Mouse (Mus musculus) kidney, postnatal 0 days (tissue): ENCODE measurements around the gene Aldh3b1. TPM values are rescaled to one million over a fixed set of nuclear protein-coding genes. Genes with fewer than 3 reads are reported as not detected.

Experiments used
- ATAC-seq: fragments of 200-750 bp; cut with Nextera tagmentation; replicated peaks from 2 replicates; pipeline ENCODE4 v1.8.0; 2017; ENCODE audit warnings: low read depth, moderate number of reproducible peaks, moderate TSS enrichment, moderate library complexity; ENCODE audit not compliant: low FRiP score
- DNase-seq: peaks from one replicate; pipeline ENCODE4 v3.0.0-alpha.2; 2016; ENCODE audit warnings: low spot score
- H3K27ac ChIP-seq: fragments of 300-500 bp; sonication (generic); 2 replicates; pipeline ENCODE4 v1.5.1; 2014; ENCODE audit warnings: mild to moderate bottlenecking
- H3K27me3 ChIP-seq: fragments of 300-500 bp; sonication (generic); 2 replicates; pipeline ENCODE4 v1.6.1; 2014; ENCODE audit warnings: low read length, mixed read lengths; ENCODE audit not compliant: insufficient read depth
- H3K36me3 ChIP-seq: fragments of 300-500 bp; sonication (generic); 2 replicates; pipeline ENCODE4 v1.6.1; 2014; ENCODE audit warnings: low read length, mixed read lengths; ENCODE audit not compliant: insufficient read depth
- H3K4me1 ChIP-seq: fragments of 300-500 bp; sonication (generic); replicated peaks from 2 replicates; pipeline ENCODE4 v1.6.1; 2014; ENCODE audit warnings: antibody characterized with exemption, low read length, mixed read lengths; ENCODE audit not compliant: insufficient read depth
- H3K4me2 ChIP-seq: fragments of 300-500 bp; sonication (generic); 2 replicates; pipeline ENCODE4 v1.6.1; 2014; ENCODE audit warnings: mild to moderate bottlenecking, low read length, moderate library complexity, mixed read lengths
- H3K4me3 ChIP-seq: fragments of 300-500 bp; sonication (generic); replicated peaks from 2 replicates; pipeline ENCODE4 v1.5.1; 2014; ENCODE audit warnings: low read depth, low read length
- H3K9ac ChIP-seq: fragments of 300-500 bp; sonication (generic); 2 replicates; pipeline ENCODE4 v1.6.1; 2014; ENCODE audit warnings: low read depth, low read length
- H3K9me3 ChIP-seq: fragments of 300-500 bp; sonication (generic); replicated peaks from 2 replicates; pipeline ENCODE4 v1.6.1; 2016; ENCODE audit warnings: low read length, inconsistent platforms, mixed read lengths
- CTCF ChIP-seq: IDR thresholded peaks from 2 replicates; pipeline ENCODE4 v1.5.1; 2016; ENCODE audit warnings: antibody characterized with exemption, low read depth, mild to moderate bottlenecking, moderate library complexity
- WGBS: fragments of 180-500 bp; shearing (Covaris S2); extraction: QIAGEN DNeasy Blood & Tissue Kit; methylation state at CpG from one replicate; pipeline ENCODE4 v1.1.7; 2014; 5-methylcytosine and 5-hydroxymethylcytosine counted together
- polyA plus RNA-seq: library from polyadenylated mRNA; unstranded; fragments of >200 nt; fragmentation: Nextera tagmentation; extraction: Ambion mirVana; gene quantifications from 2 replicates; pipeline ENCODE4 v1.2.1, GENCODE M21; 2015

Aldh3b1 gene
- polyA plus RNA-seq, 1 experiment from 2014 or later: 3.8 TPM

DNA sequence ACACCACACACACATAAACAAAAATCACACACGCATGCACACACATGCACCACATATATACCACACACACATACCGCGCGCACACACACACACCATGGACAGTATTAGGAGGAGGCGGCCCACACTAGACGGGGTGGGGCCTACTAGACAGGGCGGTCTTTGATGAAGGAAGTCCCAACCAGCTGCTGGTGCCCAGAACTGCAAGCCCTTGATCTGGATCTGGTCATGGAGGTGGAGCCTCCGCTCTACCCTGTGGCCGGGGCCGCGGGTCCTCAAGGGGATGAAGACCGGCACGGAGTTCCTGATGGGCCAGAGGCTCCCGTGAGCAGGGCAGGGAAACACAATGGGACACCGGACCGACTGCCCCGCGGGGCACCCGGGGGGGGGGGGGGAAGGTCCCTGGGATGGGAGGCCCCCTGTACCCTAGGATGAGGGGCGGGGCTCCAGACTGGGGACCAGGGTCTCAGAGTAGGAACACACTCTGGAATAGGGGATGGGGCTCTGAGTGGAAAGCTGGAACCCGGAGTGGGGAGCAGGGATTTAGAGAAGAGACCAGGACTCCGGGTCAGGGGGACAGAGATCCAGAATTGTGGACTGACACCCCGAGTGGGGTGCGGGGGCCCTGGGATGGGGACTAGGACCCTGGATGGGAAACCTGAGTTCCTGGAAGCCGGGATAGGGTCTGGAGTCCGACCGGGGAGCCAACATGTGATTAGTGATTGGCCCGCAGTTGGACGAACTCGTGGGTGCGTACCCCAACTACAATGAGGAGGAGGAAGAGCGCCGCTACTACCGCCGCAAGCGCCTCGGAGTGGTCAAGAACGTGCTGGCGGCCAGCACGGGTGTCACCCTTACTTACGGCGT, 5.7 kb upstream of the Aldh3b1 start, which contains the start of gene Unc93b1:
Gene Unc93b1, plus strand, starts transcription at position 155 of the 864 bp plus-strand sequence.
- Histone ChIP-seq H3K27ac (peak within 1 kb of the TSS; percentile 54), H3K4me3 (peak within 1 kb of the TSS; percentile 46), H3K4me1 (peaks cover 16% of the 10 kb centered on the region)

DNA sequence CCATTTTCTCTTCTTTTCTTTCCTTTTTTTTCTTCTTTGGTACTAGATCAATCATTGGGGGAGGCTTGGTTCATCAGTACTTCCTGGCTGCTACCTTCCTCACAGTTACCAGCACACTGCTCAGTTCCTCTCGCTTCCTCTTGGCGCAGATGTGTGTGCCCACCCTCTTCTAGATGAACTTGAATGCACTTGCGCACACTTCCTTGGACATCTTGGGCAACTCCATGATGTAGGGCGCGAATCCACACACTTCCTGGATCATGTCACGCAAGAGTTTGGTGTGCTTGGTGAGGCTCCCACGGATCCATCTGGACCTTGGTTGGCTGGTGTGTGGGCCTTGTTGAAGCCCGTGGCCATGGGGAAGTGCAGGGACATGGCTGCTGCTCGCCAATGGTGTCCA, 2.1 kb upstream of the Aldh3b1 start:
- H3K27ac ChIP-seq: no peak overlapping the region
- no peaks in the 10 kb centered on the region for H3K27me3 ChIP-seq
- DNase-seq: no peak
- no peak overlapping the region for H3K9ac ChIP-seq
- no peak overlapping the region for H3K4me3 ChIP-seq
- 93% methylated on average over 9 of the region's 9 CpGs for WGBS
- no peaks in the 10 kb centered on the region for H3K9me3 ChIP-seq
- H3K4me1 ChIP-seq: peaks cover 22% of the 10 kb centered on the region
- H3K36me3 ChIP-seq: no peaks in the 10 kb centered on the region
- TF ChIP-seq CTCF: no peak
- ATAC-seq: no peak
- H3K4me2 ChIP-seq: no peak overlapping the region

More for the DNA sequence above, 5.7 kb upstream of the Aldh3b1 start, which contains the start of gene Unc93b1:
- ATAC-seq (peak; percentile 87), DNase-seq (peak; percentile 89)
- H3K9ac ChIP-seq: peak within 1 kb of the TSS; percentile 56
- peak within 1 kb of the TSS; percentile 86 for H3K4me2 ChIP-seq
- H3K9me3 ChIP-seq: no peaks in the 10 kb centered on the region
- H3K27me3 ChIP-seq: no peaks in the 10 kb centered on the region
- 8% methylated on average over 42 of the region's 42 CpGs for WGBS
- no peak for TF ChIP-seq CTCF
- H3K36me3 ChIP-seq: no peaks in the 10 kb centered on the region

DNA sequence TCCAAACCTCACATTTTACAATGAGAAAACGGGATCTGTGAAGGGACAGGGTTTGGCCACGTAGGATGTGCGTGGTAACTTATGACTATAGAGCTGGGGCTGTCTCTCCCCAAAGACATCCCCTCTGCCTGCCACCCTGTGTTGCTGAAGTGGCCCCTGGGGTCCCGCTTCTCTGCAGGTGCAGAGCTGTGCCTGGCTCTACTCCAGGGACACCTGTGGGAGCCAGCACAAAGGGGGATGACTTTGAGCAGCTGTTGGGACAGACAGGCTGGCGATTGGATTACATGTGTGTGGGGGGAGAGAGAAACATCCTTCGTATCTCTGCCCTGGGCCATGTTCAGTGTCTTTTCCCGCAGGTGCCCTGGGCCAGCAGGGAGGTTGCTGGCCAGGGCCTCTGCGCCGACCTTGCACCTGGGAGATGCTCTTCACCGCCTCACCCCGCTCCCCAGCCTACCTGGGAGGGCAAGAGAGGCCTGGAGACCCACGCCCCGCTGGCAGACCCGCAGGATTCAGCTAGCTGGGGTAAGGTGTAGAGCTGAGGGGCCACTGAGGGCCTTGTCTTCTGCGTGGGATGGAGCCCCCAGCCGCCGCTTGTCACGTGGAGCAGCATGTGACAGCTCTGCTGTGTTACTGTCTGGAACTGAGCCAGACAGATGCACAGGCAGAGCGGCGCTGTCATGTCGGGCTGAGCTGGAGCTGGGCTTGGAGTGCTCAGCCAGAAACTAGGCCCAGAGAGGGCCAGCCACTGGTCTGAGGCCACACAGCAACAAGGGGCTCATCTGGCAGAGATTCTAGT, 852 bp upstream of the Aldh3b1 start:
- no peaks in the 10 kb centered on the region for H3K9me3 ChIP-seq
- peaks cover 18% of the 10 kb centered on the region for H3K4me1 ChIP-seq
- H3K9ac ChIP-seq: no peak overlapping the region
- DNase-seq: peak; percentile 19
- no peak for TF ChIP-seq CTCF
- H3K27ac ChIP-seq: peak overlapping the region; percentile 68; the same call in 1 of the 2 replicates
- no peaks in the 10 kb centered on the region for H3K36me3 ChIP-seq
- H3K4me2 ChIP-seq: no peak overlapping the region
- no peak overlapping the region for H3K4me3 ChIP-seq
- ATAC-seq: no peak
- 53% methylated on average over 21 of the region's 21 CpGs for WGBS
- no peaks in the 10 kb centered on the region for H3K27me3 ChIP-seq

DNA sequence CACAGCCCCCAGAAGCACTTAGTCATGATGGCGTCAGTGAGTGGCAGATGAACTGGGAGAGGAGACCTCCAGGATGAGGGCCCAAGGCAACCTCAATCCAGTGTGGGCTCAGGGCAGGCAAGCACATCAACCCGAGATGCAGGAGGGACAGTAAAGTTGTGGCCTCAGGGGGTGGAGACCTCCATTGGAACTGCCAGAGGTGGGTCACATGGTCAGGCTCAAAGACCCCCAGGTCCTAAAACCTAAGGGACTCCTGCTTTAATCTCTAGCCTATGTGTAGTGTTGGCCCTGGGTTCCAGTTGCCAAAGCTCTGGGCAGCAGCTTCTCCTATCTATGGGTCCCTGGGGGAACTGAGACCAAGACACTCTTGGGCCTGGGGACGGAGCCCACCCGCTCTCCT, 829 bp downstream of the Aldh3b1 start:
- 64% methylated on average over 4 of the region's 4 CpGs for WGBS
- ATAC-seq (no peak), DNase-seq (no peak)
- Histone ChIP-seq H3K9ac (no peak overlapping the region), H3K27ac (peak overlapping the region; percentile 68), H3K4me3 (no peak overlapping the region), H3K9me3 (no peaks in the 10 kb centered on the region), H3K27me3 (no peaks in the 10 kb centered on the region), H3K4me1 (peaks cover 18% of the 10 kb centered on the region), H3K36me3 (no peaks in the 10 kb centered on the region), H3K4me2 (no peak overlapping the region)
- TF ChIP-seq CTCF: no peak

DNA sequence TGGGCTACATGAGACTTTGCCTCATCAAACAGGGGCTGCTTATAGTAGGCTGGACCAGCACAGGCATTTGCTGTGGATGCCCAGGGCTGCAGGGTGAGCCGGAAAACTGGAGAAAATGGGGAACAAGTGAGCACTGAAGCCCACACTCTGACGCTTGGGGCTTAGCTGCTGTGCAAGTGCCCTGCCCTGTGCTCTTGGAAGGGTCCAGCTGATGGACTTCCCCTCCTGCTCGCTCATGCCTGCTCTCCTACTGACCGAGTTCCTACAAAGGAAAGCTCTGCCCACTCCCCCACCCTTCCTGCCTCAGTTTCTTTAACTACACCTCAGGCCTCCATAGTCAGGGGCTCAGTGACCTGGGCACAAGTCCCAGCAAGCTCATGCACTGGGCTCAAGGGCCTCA, 1.6 kb downstream of the Aldh3b1 start:
- WGBS: 92% methylated on average over 4 of the region's 4 CpGs
- Histone ChIP-seq H3K27ac (no peak overlapping the region), H3K9ac (no peak overlapping the region), H3K4me3 (no peak overlapping the region), H3K36me3 (no peaks in the 10 kb centered on the region), H3K9me3 (no peaks in the 10 kb centered on the region), H3K4me2 (no peak overlapping the region), H3K4me1 (peaks cover 22% of the 10 kb centered on the region), H3K27me3 (no peaks in the 10 kb centered on the region)
- ATAC-seq: no peak
- TF ChIP-seq CTCF: no peak
- no peak for DNase-seq

DNA sequence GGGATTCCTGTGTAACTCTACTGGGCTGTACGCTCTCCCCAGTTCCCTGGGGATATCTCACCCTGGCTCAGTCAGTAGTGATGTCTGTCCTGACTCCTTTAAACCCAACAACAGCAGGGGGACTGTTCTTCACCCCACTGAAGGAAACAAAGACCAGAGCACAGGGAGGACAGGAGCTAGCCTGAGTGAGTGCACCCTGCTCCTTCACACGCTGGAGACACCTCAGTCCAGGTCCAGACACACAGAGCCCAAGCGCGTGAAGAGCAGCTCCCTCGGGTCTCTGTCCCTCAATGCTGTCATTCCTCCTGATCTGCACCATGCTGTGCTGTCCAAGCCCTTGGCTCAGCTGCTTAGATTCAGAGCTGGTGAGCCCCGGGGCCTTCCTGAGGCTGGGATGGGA, 2.9 kb downstream of the Aldh3b1 start:
- no peak overlapping the region for H3K9ac ChIP-seq
- H3K4me2 ChIP-seq: no peak overlapping the region
- TF ChIP-seq CTCF: no peak
- H3K9me3 ChIP-seq: no peaks in the 10 kb centered on the region
- H3K27ac ChIP-seq: peak overlapping the region; percentile 42; the same call in 1 of the 2 replicates
- WGBS: 66% methylated on average over 6 of the region's 6 CpGs
- H3K36me3 ChIP-seq: no peaks in the 10 kb centered on the region
- H3K4me1 ChIP-seq: peaks cover 22% of the 10 kb centered on the region
- ATAC-seq (no peak), DNase-seq (no peak)
- H3K27me3 ChIP-seq: no peaks in the 10 kb centered on the region
- H3K4me3 ChIP-seq: no peak overlapping the region
